Mouse (Mus musculus): ENCODE results near the gene Sparc.

DNA sequence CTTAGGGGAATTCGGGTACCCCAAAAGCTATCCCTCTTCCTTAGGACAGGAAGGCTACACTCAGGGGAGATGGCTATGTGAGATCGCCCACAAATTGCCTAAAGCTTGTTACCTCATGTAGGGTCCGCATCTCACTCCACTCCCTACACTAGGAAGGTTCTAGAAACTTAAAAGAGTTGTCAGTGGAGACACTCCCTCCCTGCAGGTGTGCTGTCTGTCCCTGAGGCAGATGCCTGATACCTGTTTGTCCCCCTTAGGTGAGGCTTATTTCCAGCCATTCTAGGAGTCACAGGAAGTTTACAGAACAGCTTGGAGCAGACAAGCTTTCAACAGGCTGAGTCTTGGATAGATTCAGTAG, 4.3 kb downstream of the Sparc start:
- TF ChIP-seq CTCF (IDR thresholded peaks at IDR 0.05) (no peak), POLR2A (IDR thresholded peaks at IDR 0.05; ENCODE audit: insufficient read depth, low read depth, low read length) (no peak)

Data from heart, adult 2 months (tissue).